Mouse (Mus musculus) brain, embryonic 14.5 days (tissue): ENCODE measurements around the gene Cln5.

Experiments
- CTCF ChIP-seq: fragments of 200-500 bp; IDR thresholded peaks from 2 replicates; pipeline ENCODE4 v1.5.1; 2012; ENCODE audit warnings: inconsistent platforms, mild to moderate bottlenecking, moderate library complexity, borderline replicate concordance; ENCODE audit not compliant: insufficient read depth, insufficient read length; ENCODE audit errors: extremely low read depth
- POLR2A ChIP-seq: fragments of 200-500 bp; IDR thresholded peaks from 2 replicates; pipeline ENCODE4 v1.6.1; 2012; ENCODE audit warnings: mild to moderate bottlenecking, inconsistent platforms, borderline replicate concordance; ENCODE audit not compliant: poor library complexity, insufficient read depth, insufficient read length, severe bottlenecking; ENCODE audit errors: extremely low read depth

- TF ChIP-seq CTCF (no peak), POLR2A (no peak)
Measured at GRCm38 (mm10) chr14:103100296-103100695, 30.3 kb downstream of the Cln5 start.
